ENCODE assay signal across 8 mouse cellular contexts in the genomic region with DNA sequence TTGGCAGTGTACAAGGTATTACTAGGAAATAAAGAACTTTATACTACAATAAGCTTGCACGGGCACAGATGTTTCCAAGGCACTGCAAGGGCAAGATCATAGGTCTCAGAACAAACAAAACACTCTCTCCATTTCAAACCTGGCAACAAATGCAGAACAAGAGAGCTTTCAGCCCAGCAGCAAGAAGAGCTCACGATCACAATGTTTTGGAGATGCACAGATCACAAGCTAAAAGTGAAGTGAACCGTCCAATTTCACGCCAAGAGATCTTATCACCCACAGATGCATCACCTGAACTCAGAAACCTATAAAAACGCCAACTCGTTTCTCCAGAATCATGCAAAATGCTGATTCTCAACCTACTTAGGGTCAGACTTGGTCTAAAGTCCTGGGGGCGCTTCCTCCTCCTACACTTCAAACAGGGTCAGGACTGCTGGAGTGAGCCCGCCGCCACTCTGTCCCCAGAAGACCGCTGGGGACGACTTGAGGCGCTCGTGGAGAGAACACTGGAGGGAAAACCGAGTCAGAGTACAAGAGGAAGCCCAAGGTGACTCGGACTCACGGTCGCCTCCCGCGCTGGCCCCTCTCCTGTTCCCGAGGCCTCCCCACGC. TPM values are rescaled to one million over a fixed set of nuclear protein-coding genes. Genes with fewer than 3 reads are reported as not detected.
DNase-seq lines count a peak whose midpoint lies in the region; ATAC-seq and TF ChIP-seq lines count a peak whose summit lies in the region.

No protein-coding gene starts in this region.

- no peak for TF ChIP-seq CTCF in thymus, adult 2 months (IDR thresholded peaks at IDR 0.05; ENCODE audit: borderline replicate concordance, control insufficient read depth, extremely low read depth, insufficient read depth, low read length, poor library complexity)

- peak overlapping the region; percentile 99 for H3K4me3 ChIP-seq in thymus, adult 2 months (ENCODE audit: control insufficient read depth, insufficient read depth, low read length)
- H3K4me3 ChIP-seq in liver, embryonic 12.5 days, result peak overlapping the region; percentile 96

- H3K4me1 ChIP-seq in thymus, adult 2 months (replicated peaks; ENCODE audit: control insufficient read depth, insufficient read depth, low read length), result peaks cover 16% of the 10 kb centered on the region
- H3K4me1 ChIP-seq in liver, embryonic 12.5 days, result peaks cover 37% of the 10 kb centered on the region

- DNase-seq in cerebellum, adult 9-10 months, result peak; percentile 17
- no peak for DNase-seq in cerebellum, postnatal 36 days
- DNase-seq in thymus, adult 2 months, result no peak
- no peak for DNase-seq in thymus, postnatal 14 days
- no peak for DNase-seq in gastrocnemius, adult 18-20 months (ENCODE audit: low spot score)
- no peak for DNase-seq in layer of hippocampus, postnatal 10 days (ENCODE audit: low spot score in 2 of 2)
- no peak for DNase-seq in right cerebral cortex, postnatal 25 days

- H3K9ac ChIP-seq in liver, embryonic 12.5 days, result peak overlapping the region; percentile 90

- no peaks in the 10 kb centered on the region for H3K27me3 ChIP-seq in thymus, adult 2 months (ENCODE audit: control insufficient read depth, insufficient read depth, low read length)
- no peaks in the 10 kb centered on the region for H3K27me3 ChIP-seq in liver, embryonic 12.5 days (replicated peaks)

- no peaks in the 10 kb centered on the region for H3K9me3 ChIP-seq in liver, embryonic 12.5 days (replicated peaks)

- peak overlapping the region; percentile 25 for H3K27ac ChIP-seq in thymus, adult 2 months (ENCODE audit: control insufficient read depth, insufficient read depth, low read length)
- H3K27ac ChIP-seq in liver, embryonic 12.5 days, result peak overlapping the region; percentile 89

- 1% methylated on average over 21 of the region's 21 CpGs for WGBS in thymus, adult 2 months
- 2% methylated on average over 21 of the region's 21 CpGs for WGBS in liver, embryonic 12.5 days (ENCODE audit: insufficient replicate concordance)

- H3K4me2 ChIP-seq in liver, embryonic 12.5 days, result peak overlapping the region; percentile 88

- TF ChIP-seq POLR2A in thymus, adult 2 months (IDR thresholded peaks at IDR 0.05; ENCODE audit: control insufficient read depth, extremely low read depth, insufficient read depth, low read length, poor library complexity), result no peak

- ATAC-seq in liver, embryonic 12.5 days, result no peak

- H3K36me3 ChIP-seq in thymus, adult 2 months (ENCODE audit: control insufficient read depth, insufficient read depth, low read length), result no peaks in the 10 kb centered on the region
- H3K36me3 ChIP-seq in liver, embryonic 12.5 days, result no peaks in the 10 kb centered on the region

RNA-seq across cellular contexts. Expression of a gene that starts 1.0 kb away (rescaled TPM):
- 31.8 and 33.0 TPM in 2 replicates for polyA plus RNA-seq in thymus, adult 2 months (2012; rRNA removed)
- polyA plus RNA-seq in liver, embryonic 12.5 days (2016; fragmentation: Nextera tagmentation; extraction: Ambion mirVana), result 28.5 and 29.0 TPM in 2 replicates
- 10 to 100 TPM; 28.1 to 29.3 TPM for total RNA-seq in gastrocnemius, adult 18-20 months (2021)
- 10 to 100 TPM; 42.3 to 46.1 TPM for total RNA-seq in layer of hippocampus, postnatal 10 days (2021)

RNA-seq across cellular contexts. Expression of a gene that starts 30.9 kb away (rescaled TPM):
- polyA plus RNA-seq in thymus, adult 2 months (2012; rRNA removed), result 13.4 and 14.3 TPM in 2 replicates
- 3.4 and 3.7 TPM in 2 replicates for polyA plus RNA-seq in liver, embryonic 12.5 days (2016; fragmentation: Nextera tagmentation; extraction: Ambion mirVana)
- total RNA-seq in gastrocnemius, adult 18-20 months (2021), result under 1 TPM; 0.30 to 0.66 TPM
- under 1 TPM; 0.54 to 0.62 TPM for total RNA-seq in layer of hippocampus, postnatal 10 days (2021)
